Mouse (Mus musculus) left cerebral cortex, adult 18-20 months (tissue): ENCODE measurements around the gene Atp5e. TPM values are rescaled to one million over a fixed set of nuclear protein-coding genes. Genes with fewer than 3 reads are reported as not detected.
A peak's percentile ranks its signal among the peaks of the same experiment; 100 is the strongest.

Experiments used
- DNase-seq, 2 experiments: peaks; one replicate each; pipeline ENCODE4 v3.0.0; 2021 to 2022; ENCODE audit warnings: low spot score in 2 of 2, mixed read lengths in 1 of 2
- long read RNA-seq, 2 experiments: library from polyadenylated mRNA; stranded (forward); transcript quantifications; one replicate each; pipeline ENCODE4 v2.0.0; 2021
- total RNA-seq, 2 experiments: library from RNA; stranded (reverse); gene quantifications; 2 replicates each; pipeline ENCODE4 v1.2.3; 2021

The Atp5e gene
- 100 to 1,000 TPM; 311 to 338 TPM for total RNA-seq
- long read RNA-seq, experiment 1, transcript Atp5e-201 (3 exons, 421 nt) = major isoform, 95 of 97 reads
- long read RNA-seq, experiment 1, partial matches to known transcripts = 0 of 97 reads
- long read RNA-seq, experiment 1, other reads (novel, unspliced or antisense) = 1 of 97 reads
- long read RNA-seq, experiment 2, transcript Atp5e-201 (3 exons, 421 nt) = major isoform, 96 of 98 reads
- long read RNA-seq, experiment 2, partial matches to known transcripts = 0 of 98 reads
- long read RNA-seq, experiment 2, other reads (novel, unspliced or antisense) = 2 of 98 reads

GRCm38 (mm10) chr2:174463789-174464523 is at the start of gene Atp5e:
Gene Atp5e, minus strand, starts transcription at chr2:174464105.
- DNase-seq = peak; percentile 96 to 97

GRCm38 (mm10) chr2:174509825-174510224 is 45.9 kb upstream of the Atp5e start:
- DNase-seq = no peak

- DNase-seq = no peak
Measured at GRCm38 (mm10) chr2:174507998-174508397, 44.1 kb upstream of the Atp5e start.

- DNase-seq = peak; percentile 20 to 42
Measured at GRCm38 (mm10) chr2:174502831-174503460, 39.0 kb upstream of the Atp5e start.

GRCm38 (mm10) chr2:174502321-174502720 is 38.4 kb upstream of the Atp5e start:
- DNase-seq = no peak

- DNase-seq = no peak
Measured at GRCm38 (mm10) chr2:174501517-174501916, 37.6 kb upstream of the Atp5e start.

- DNase-seq = no peak
Measured at GRCm38 (mm10) chr2:174500814-174501503, 37.1 kb upstream of the Atp5e start.

GRCm38 (mm10) chr2:174492858-174493257 is 29.0 kb upstream of the Atp5e start:
- DNase-seq = peak; percentile 46 to 51

GRCm38 (mm10) chr2:174487005-174487404 is 23.1 kb upstream of the Atp5e start:
- no peak for DNase-seq

GRCm38 (mm10) chr2:174478746-174479145 is 14.8 kb upstream of the Atp5e start:
- DNase-seq = no peak

GRCm38 (mm10) chr2:174477543-174478319 is 13.8 kb upstream of the Atp5e start:
- DNase-seq = no peak

- DNase-seq = no peak
Measured at GRCm38 (mm10) chr2:174473550-174473927, 9.6 kb upstream of the Atp5e start.

- peak; percentile 99 to 100 for DNase-seq
Measured at GRCm38 (mm10) chr2:174472818-174473549, 9.1 kb upstream of the Atp5e start, which contains the start of gene Prelid3b. Gene Prelid3b, minus strand, starts transcription at chr2:174473081.

GRCm38 (mm10) chr2:174472407-174472806 is 8.5 kb upstream of the Atp5e start:
- DNase-seq = no peak

GRCm38 (mm10) chr2:174470786-174471405 is 7.0 kb upstream of the Atp5e start:
- no peak for DNase-seq

- no peak for DNase-seq
Measured at GRCm38 (mm10) chr2:174470333-174470732, 6.4 kb upstream of the Atp5e start.

GRCm38 (mm10) chr2:174463370-174463769 is 535 bp downstream of the Atp5e start:
- DNase-seq = peak in 1 of 2 experiments; percentile 6

- DNase-seq = no peak
Measured at GRCm38 (mm10) chr2:174459365-174459764, 4.5 kb downstream of the Atp5e start.

GRCm38 (mm10) chr2:174453681-174454080 is 10.2 kb downstream of the Atp5e start:
- no peak for DNase-seq
